Mouse (Mus musculus) lung, postnatal 14 days (tissue): ENCODE measurements around the gene Cd5.

ENCODE experiments used
- DNase-seq: peaks from one replicate; pipeline ENCODE4 v3.0.0; 2021

The Cd5 gene

DNA sequence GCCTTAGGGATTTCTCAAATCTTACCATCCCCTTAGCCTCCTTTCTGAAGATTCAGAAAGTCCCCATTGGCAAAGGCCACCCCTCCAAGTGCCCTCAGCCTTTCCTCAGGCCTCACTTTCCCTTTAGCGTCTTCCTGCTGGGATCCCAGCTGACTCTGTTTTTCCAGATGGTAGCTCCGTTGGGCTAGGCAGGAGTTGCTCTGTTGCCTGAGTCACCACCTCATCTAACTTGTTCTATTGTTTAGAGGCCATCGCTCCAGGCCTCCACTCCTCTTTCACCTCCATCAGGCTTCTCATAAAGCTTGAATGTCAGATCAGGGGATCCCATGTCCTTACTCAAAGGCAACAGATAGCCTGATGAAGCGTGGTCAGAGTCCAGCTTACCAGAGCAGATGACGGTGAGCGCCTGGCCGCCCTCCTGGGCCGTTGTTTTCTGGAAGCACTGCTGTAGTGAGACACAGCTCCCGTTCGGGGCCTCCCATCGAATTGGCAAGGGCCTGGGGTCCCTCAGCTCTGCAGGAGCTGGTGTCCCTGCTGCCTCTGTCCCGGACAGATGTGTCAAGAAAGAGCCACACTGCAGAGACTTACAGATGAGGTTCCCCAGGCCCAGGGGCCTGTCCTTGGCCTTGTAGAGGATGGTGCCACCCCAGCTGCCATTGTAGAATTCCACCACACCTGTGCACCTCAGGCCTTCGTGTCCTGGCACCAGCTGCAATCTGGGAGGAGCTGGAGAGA, 14.0 kb downstream of the Cd5 start:
- no peak for DNase-seq

DNA sequence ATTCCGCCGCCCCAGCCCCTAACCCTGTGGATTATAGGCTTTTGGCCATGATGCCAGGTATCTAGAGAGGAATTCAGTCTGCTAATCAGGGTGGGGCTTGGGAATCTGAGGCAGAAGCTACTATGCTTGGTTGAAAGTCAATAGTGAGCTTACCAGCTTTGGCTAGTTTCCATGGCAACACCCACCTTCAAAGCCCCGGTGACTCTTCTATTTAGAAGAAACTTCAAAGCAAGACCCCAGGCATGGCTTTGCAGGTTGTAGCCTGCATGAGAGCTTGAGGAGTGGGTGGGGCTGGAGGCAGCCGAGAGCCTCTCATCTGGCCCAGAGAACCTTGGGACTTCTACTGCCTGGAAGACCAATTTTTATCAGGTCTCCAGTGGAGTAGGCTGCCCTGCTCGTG, 15.2 kb downstream of the Cd5 start:
- DNase-seq = no peak

DNA sequence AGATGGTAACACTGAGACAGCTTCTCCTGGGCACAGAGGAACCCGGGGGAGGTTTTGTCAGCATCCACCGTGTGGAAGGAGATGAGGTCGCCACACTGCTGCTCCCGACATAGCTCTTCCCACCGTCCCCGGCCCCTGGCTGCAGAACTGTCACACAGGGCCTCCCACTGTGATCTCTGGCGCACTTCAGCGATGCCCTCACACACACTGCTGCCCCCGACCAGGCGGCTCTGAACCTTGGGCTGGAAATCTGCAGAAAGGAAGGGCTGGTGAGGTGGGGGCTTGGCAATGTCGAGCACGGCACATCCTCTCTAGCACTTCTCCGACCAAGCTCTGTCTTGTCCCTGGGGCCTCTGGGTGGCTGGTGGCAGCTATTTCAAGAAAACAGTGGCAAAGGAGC, 15.7 kb downstream of the Cd5 start:
- no peak for DNase-seq

DNA sequence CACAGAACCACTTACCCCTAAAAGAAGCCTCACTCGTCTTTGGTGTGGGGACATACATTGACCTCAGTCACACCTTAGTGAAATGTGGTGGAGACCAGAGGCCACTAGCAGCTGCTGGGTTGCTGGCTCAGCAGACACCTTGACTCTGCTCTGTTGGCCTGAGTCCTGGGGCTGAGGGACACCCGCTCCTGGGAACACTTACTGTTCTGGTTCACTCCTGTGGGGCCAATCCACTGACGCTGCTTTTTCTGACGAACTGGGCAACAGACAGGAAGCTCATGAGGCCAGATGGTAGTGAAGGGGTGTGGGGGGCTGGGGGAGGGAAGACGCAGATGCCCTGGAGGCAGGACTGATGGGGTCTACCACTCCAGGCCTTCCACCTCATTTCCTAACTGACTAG, 17.7 kb downstream of the Cd5 start:
- DNase-seq = no peak

DNA sequence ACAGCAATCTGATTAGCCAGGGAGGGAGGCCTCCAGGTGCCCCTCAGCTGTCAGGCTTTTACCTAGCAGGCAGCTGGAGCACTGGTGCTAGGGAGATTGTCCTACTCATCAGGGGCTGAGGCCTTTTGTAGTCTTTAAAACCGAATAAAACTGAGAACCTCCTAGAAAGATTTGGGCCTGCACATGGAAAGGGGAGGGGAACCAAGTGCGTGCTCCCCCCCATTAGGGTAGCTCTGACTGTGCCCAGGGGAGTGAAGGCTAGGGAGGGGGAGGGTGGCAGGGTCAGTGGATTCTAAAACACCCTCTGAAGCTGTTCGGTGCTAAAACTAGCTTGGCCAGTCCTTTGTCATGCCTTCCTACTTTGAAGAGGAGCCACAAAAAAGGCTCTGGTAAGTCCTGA, 18.3 kb downstream of the Cd5 start:
- DNase-seq = no peak

DNA sequence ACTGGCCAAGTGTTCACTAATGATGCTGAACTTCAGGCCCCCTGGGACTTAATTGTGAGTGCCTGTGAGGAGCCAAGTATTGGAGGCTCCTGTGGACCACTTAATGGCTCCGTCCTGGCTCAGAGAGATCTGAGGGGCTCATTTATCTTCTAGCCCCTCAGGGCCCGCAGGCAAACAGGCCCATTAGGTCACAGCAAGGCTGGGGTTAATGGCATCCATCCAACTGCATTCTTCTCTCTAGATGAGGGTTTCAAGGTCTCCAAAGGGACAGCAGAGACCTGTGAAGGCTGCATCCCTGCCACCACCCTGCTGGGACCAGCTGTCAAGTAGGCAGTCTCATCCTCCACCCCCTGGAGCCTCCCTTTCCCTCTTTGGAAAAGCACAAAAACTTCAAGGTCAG, 19.1 kb downstream of the Cd5 start:
- no peak for DNase-seq

DNA sequence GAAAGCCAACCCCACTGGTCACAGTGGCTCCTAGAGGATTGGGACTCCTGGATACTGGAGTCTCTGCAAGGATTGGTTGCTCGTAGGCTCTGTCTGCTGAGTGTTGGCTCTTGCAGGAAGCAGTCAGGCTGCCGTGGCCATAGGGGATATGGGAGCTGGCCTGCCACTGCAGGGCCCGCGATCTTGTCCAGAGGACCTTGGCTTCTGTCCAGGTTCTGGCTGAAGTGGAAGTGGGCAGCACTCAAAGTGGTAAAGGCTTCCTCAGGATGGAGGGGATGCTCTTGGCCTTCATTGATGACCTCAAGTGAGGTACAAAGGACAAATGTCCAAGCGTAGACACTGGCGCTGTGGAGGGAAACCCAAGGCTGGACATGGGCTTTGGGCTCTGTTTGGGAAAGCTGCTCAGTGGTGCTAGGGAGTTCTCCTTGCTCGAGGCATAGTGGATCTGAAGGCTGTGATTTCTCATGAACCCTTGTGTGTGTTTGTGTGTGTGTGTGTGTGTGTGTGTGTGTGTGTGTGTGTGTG, 20.5 kb downstream of the Cd5 start:
- DNase-seq = peak; percentile 47

DNA sequence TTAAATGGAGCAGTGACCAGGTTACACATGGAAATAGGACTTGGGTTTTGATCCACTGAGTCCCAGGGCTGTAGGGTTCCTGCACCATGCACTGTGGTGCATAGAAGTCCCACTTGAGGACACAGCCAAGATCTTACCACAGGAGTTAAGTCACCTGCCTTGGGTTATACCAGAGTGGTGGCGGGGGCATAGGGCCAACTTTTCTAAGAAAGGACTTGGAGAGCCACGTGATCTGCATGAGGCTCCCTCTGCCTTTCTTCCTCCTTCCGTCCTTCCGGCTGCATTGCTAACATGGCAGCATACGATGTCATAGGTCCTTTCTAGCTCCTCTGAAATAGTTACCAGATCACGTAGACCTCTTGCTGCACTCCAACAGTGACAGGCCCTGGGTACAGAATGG, 23.3 kb downstream of the Cd5 start:
- no peak for DNase-seq

DNA sequence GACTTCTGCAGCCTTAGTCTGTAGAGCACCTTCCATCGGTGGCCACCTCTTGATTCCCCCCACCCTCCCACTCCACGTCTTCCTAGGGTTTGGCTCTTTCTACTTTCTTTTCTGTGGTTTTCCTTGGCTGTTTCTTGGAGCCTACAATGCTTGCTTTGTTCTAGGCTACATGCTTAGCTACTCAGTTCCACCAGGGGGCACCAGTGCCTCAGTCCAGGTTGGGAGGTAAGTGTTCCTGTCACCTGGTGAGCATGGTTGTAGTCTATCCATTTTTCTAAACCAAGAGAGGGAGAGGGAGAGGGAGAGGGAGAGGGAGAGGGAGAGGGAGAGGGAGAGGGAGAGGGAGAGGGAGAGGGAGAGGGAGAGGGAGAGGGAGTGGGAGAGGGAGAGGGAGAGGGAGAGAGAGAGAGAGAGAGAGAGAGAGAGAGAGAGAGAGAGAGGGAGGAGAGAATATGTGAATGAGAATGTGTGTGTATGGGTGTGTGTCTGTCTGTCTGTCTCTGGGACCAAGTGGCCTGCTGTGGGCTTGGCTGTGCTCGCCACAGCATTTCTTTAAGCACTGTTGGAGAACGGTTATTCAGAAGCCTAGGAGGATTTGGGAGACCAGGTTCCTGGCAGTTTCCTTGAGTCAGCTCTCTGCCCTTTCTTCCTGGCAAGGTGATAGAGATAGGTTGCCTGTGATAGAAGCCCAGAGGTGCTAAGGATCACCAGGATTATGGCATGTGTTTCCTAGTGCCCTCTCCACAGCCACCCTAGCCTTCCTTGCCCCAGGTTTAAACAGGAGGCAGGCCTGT, 23.9 kb downstream of the Cd5 start:
- DNase-seq = peak; percentile 83

DNA sequence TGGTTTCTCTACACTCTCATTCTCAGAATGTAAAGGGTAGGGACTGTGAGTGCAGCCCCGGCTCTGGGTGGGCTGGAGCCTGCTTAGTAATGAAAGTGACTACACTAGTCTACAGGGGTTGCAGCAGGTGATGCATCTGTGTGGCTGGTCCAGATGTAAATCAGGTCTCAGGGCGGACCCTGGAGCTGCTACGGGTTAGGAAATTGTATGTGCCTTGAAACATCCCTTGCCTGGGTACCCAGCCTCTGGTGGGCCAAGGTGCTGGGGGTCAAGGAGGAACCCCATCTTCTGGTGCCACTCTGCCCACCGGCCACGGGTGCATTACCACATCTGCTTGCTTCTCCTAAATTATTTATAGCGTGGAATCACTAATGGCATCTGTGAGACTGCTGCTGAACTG, 24.6 kb downstream of the Cd5 start:
- DNase-seq = no peak

DNA sequence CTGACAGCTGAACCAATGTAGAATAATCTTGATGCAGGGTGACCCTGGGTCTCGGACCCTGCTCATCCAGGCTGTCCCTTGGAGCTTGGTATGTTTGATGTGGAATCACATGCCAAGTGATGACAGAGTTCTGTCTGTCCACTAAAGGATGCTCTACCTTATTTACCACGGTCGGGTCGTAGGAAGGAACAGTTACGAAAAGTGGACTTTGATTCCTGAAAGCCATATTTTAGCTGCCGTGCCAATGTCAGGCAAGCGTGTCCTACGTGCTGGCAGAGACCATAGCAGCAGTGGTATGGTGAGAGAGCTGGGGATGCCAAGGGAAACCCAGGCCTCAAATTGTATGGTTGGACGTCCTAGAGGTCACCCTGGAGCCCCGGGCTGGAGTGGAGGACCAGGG, 25.3 kb downstream of the Cd5 start:
- DNase-seq = no peak

DNA sequence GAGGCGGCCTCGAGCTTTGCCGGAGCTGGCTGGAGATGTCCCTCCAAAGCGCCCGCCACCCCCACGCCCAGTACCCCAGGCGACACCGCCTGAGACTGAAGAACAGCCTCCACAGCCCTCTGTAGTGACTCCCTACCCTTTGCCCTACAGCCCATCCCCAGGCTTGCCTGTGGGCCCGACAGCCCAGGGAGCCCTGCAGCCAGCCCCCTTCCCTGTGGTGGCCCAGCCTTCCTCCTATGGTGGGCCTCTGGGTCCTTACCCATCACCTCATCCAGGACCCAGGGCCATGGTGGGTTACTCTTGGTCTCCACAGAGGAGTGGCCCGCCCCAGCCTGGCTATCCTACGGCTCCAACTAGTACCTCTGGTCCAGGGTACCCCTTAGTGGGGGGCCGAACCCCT, 26.2 kb downstream of the Cd5 start:
- no peak for DNase-seq

DNA sequence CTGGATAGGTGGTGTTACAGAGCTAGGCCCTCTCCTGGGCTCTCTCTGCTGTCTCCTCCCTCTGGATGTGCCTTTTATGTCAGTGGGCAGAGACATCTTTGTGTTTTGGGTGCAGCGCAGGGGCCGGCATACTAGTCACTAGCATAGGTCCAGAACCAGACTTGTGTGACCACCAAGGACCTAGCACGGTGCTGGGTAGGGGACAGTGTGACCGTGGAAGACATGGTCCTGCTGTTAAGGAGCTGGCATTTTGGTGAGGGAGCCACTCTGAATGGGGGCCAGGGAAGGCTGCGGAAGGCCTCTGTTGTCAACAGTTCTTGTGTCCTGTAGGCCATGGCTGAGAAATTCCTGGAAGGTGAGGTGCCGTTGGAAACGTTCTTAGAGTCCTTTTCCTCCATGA, 26.6 kb downstream of the Cd5 start:
- no peak for DNase-seq

DNA sequence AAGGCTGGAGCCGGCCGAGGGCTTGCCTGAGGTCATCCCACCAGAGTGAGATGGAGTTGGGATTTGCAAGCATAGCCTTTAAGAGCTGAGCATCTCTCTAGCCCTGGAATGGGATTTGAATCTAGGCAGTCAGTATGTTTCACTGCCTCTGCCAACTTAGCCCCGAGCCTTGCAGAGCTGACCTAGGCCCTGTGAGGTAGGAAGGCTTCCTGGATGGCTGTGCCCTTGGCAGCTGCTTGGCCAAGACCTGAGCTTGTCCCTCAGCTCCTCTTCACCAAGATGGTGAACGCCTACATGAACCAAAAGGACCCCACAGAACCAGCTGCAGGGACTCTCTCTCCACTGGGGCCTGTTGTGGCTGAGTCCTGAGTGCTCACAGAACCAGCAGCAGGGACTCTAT, 28.1 kb downstream of the Cd5 start:
- no peak for DNase-seq

DNA sequence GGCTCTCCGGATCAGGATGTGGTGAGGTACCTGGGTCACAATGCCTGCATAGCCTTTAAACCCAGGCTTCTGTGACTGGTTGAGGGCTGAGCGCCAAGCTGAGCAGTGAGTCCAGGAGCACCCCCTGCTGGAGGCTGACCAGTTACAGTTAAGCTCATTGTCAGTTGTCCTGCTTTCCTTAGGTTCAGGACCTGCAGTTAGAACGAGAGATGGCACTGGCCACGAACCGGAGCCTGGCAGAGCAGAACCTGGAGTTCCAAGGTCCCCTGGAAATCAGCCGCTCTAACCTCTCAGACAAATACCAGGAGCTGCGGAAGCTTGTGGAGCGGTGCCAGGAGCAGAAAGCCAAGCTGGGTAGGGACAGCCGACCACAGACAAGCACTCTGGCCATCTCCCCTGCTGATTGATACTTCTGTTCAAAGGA, 28.7 kb downstream of the Cd5 start:
- peak; percentile 59 for DNase-seq

DNA sequence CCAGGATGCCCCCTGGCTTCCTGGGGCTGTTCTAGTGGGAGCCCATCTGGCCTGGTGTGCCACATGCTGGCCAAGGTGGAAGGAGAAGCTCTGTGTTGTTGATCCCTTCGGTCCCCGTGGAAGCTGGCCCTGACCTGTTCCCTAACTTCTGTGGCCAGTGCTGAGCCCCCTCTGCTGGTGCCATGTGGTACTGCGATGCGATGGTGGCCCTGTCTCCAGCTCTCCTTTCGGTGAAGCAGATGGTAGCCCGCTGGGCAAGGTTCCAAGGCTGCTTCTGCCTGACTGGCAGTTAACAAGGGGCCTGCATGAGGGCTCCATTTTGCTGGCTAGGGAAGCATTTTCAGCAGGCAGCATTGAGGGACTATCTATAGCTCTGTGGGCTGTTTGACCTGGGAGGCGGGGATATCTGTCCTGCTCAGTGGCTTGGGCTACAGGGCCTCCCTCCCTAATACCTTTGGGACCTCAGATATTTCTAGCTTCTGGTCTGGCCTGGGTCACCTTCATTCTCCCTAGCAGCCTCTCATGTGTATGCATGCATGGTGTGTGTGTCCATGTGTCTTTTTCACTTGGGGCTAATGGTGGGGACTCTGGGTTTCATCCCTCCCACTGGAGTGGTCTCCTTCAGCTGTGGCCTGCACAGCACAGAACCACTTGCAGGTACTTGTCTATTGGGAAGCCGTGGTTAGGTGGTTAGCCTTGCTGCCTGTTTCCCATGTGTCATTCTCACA, 29.3 kb downstream of the Cd5 start:
- peak; percentile 95 for DNase-seq

DNA sequence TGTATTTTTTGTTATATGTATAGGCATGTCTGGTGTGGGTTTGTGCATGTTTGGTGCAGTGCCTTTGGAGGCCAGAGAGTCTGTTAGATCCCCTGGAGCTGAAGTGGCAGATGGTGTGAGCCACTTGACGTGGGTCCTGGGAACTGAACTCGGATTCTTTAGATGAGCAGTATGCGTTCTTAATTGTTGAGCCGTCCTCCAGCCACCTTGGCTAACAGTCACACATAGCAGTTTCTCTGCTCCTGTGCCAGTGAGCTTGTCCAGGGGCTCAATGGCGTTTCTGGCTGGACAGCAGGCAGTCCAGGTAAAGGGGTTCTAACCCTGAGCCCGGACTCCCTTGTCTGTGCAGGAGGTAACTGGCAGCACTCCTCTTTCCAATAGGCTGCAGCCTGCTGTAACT, 29.9 kb downstream of the Cd5 start:
- DNase-seq = no peak

DNA sequence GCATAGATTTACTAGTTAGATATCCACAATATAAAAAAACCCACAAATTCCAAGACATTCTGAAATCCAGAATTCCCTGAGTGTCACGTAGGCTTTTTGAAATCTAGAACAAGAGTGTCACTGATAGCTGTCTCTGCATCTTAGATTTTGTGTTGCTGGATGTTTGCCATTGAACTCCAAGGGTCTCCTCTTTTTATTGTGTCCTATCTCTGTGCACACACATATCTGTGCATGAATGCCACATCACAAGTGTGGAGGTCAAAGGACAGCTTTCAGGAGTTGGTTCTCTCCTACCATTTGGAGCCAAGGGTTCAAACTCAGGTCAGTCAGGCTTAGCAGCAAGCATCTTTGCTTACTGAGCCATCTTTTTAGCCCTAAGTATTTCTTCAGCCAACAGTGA, 30.9 kb downstream of the Cd5 start:
- DNase-seq = no peak

DNA sequence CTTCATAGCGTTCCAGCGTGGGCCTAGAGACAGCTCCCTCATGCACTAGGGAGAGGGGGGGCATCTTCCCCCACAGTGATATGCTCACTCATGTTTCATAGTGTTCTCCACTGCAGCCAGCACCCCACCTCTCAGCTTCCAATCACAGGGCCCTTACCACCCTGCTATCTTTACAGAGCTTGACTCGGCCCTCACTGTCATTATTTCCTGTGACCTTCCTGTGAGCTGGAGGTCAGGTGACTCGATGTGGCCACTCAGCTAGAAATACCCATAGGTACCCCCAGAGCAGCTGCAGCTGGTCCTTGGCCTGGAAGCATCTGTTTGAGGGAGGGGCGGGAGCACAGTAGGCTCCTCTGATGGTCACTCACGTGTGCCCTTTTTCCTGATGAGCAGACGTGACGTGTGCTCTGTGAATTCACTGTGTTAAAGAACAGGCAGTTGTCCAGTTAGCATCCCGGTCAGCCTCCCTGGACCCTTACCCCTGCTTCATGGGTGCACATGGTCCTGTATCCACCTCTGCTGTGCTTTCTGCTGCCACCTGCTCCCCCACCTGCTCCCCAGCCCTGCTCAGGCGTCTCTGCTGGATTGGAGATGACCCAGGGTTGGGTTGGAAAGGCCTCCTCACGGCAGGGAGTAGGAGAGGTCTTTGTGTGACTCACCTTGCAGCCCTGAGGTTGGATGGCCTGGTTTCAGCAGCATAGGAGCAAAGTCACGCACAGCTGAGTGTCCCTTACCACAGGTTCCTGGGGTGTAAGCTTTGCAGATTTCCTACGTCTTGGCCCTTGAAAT, 31.5 kb downstream of the Cd5 start:
- no peak for DNase-seq

DNA sequence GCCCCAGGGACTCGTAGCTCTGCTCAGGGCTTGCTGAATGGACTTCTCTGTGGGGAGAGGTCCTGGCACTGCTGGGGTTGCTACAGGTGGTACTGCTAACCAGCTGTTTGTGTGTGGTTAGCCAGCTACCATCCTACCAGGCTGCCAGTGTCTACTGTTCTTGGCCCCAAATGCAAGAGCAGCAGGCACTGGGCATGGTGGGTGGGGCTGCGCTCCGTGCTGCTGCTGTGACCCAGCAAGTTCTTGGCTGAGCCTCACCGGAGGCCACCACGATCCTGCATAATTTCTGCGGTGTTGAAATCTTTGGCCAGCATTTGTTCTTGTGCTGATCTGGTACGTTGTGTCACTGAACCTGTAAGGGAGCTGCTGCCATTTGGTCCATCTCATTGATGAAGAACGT, 35.3 kb downstream of the Cd5 start:
- no peak for DNase-seq

DNA sequence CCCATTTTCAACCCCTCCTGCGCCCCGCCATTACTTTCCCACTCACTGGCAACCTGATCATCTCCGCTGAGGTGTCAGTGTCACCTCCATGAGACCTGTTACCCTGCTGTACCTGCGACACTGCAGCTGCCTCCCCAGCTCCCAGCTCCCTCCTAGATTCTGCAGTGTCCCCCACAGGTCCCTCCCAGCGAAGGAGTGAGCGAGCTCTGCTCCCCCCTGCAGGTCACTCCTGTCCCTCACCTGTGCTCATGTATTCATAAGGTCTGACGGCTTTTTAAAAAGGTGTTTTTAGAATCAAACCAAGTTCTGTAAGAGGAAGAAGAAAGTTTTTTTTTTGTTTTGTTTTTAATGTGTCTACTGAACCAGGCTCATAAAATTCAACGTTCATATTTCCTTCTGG, 36.7 kb downstream of the Cd5 start:
- DNase-seq = no peak

DNA sequence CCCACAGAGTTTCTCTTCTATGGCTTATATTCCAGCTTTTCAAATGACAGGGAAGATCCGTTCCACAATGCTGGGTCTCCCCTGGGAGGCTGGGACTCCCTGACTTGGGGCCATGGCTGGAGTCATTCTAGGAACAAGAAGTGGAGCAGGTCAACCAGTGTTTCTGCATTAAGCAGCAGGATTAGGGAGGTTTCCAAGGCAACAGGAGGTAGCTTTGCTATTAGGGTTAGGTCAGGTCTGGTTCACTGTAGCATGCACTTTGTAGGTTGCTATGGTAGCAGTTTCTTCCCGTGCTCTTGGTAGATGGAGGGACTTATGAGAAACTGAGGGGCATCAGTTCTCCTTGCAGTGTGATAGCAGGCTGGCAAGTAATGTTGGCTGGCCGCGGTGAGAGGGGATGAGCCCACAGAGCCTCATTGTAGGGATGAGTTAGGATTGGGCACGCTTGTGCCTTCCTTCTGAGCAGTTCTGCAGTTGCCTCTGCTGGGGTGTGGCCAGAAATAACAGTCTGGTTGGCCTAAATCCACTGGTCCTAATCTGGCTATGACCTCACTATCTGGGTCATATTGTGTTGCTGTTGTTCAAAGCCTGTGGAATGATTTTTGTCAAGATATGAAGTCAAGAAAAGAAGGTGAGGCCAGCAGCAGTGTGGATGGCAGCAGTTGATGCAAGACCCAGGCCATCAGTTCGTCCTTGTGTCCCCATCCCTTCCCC, 37.6 kb downstream of the Cd5 start:
- no peak for DNase-seq
